Mouse (Mus musculus) embryonic facial prominence, embryonic 13.5 days (tissue): Measurements from ENCODE around the gene Gimap3. TPM values are rescaled to one million over a fixed set of nuclear protein-coding genes. Genes with fewer than 3 reads are reported as not detected.
A peak's percentile ranks its signal among the peaks of the same experiment; 100 is the strongest.

Experiments
- ATAC-seq: fragments of 200-750 bp; cut with Nextera tagmentation; 2 replicates; pipeline ENCODE4 v1.8.0; 2017; ENCODE audit warnings: low read depth; ENCODE audit not compliant: insufficient number of reproducible peaks, insufficient read depth, low FRiP score, low TSS enrichment
- H3K27ac ChIP-seq: fragments of 300-500 bp; sonication (generic); 2 replicates; pipeline ENCODE4 v1.5.1; 2015; ENCODE audit warnings: moderate library complexity, mild to moderate bottlenecking, inconsistent platforms
- H3K27me3 ChIP-seq: fragments of 300-500 bp; sonication (generic); 2 replicates; pipeline ENCODE4 v1.6.1; 2015; ENCODE audit warnings: mild to moderate bottlenecking, inconsistent platforms
- H3K36me3 ChIP-seq: fragments of 300-500 bp; sonication (generic); 2 replicates; pipeline ENCODE4 v1.6.1; 2015; ENCODE audit warnings: mild to moderate bottlenecking, inconsistent platforms
- H3K4me1 ChIP-seq: fragments of 300-500 bp; sonication (generic); 2 replicates; pipeline ENCODE4 v1.6.1; 2015; ENCODE audit warnings: inconsistent platforms
- H3K4me2 ChIP-seq: fragments of 300-500 bp; sonication (generic); 2 replicates; pipeline ENCODE4 v1.6.1; 2015; ENCODE audit warnings: moderate library complexity, mild to moderate bottlenecking, inconsistent platforms
- H3K4me3 ChIP-seq: fragments of 300-500 bp; sonication (generic); 2 replicates; pipeline ENCODE4 v1.5.1; 2015; ENCODE audit warnings: mild to moderate bottlenecking, inconsistent platforms
- H3K9ac ChIP-seq: fragments of 300-500 bp; sonication (generic); 2 replicates; pipeline ENCODE4 v1.6.1; 2015; ENCODE audit warnings: mild to moderate bottlenecking, inconsistent platforms
- H3K9me3 ChIP-seq: fragments of 300-500 bp; sonication (generic); 2 replicates; pipeline ENCODE4 v1.6.1; 2016; ENCODE audit warnings: inconsistent platforms
- WGBS: fragments of 180-500 bp; shearing (Covaris S2); methylation state at CpG from one replicate; pipeline ENCODE4 v1.1.7; 2015; ENCODE audit warnings: mixed read lengths; 5-methylcytosine and 5-hydroxymethylcytosine counted together
- polyA plus RNA-seq: library from polyadenylated mRNA; unstranded; fragments of >200 nt; fragmentation: Nextera tagmentation; extraction: Ambion mirVana; gene quantifications from 2 replicates; pipeline ENCODE4 v1.2.1, GENCODE M21; 2015

Gene Gimap3
- polyA plus RNA-seq, 1 experiment from 2014 or later = not detected

DNA sequence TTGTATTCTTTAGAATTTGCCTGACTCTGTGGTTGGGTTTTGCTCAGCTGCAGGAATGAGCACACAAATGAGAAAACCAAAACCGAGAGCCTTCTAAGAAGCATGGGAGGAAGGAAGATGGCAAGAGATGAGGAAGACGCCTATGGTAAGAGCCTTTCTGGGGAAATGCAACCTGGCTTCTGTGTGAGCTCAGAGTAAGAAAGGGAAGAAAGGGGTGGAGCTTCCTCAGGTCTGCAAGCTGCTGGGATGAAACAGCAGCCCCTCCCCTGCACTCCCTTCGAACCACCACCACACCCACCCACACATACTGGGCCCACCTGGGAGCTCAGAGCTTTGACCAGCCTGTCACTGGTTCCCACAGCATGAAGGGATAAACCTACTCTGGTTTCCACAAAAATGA, 29.4 kb downstream of the Gimap3 start:
- no peak for ATAC-seq
- no peak overlapping the region for H3K27ac ChIP-seq

DNA sequence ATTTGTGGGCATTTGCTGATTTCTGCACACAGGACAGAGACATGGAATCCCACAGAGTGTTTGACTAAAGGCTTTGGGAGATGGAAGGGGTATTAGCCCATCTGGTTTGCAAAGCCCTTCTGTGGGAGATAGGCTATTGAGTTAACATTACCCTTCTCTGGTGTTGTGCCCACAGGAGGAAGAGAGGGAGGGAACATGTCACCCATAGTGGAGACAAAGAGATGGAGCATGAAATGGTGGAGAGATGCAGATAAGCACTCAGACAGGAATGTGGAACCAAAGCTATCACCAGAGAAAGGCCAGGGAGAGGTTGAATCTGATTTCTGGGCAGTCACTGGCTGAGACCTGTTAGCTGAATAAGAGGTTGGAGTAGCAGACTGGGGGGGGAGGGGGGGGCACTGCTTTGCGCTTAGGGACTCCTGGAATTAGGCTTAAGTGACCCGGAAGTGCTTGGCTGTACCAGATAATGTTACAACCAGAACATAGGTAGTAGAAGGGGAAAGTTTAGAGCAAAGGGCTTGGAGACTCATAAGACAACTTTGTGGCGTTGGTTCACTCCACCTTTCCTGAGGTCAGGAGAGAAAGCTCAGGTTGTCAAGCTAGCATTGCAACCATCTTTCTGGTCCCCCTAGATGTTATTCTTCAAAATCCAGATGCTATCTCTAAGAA, 30.0 kb downstream of the Gimap3 start:
- Histone ChIP-seq H3K27me3 (peaks cover 58% of the 10 kb centered on the region), H3K4me1 (peaks cover 8% of the 10 kb centered on the region), H3K4me3 (no peak overlapping the region), H3K9ac (no peak overlapping the region), H3K36me3 (no peaks in the 10 kb centered on the region), H3K27ac (no peak overlapping the region), H3K9me3 (no peaks in the 10 kb centered on the region), H3K4me2 (no peak overlapping the region)
- WGBS = 75% methylated on average over 3 of the region's 3 CpGs
- ATAC-seq = no peak

More for the DNA sequence above, 29.4 kb downstream of the Gimap3 start:
- Histone ChIP-seq H3K4me3 (no peak overlapping the region), H3K4me1 (peaks cover 8% of the 10 kb centered on the region), H3K4me2 (no peak overlapping the region), H3K27me3 (peaks cover 65% of the 10 kb centered on the region), H3K9ac (no peak overlapping the region), H3K36me3 (no peaks in the 10 kb centered on the region), H3K9me3 (no peaks in the 10 kb centered on the region)
- 40% methylated on average over 3 of the region's 3 CpGs for WGBS

DNA sequence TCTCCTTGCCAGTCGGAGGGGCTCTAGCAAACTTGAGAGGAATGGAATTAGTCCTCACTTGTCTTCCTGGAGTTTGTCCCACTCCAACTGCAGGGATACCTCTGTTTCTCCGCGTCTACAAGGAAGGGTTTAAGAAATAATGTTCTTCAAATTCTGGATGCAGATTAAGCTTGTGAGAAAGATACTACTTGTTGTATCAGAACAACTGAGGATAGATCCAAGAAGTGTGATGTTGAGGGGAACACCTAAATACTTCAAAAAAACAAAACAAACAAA, 30.9 kb downstream of the Gimap3 start:
- ATAC-seq = no peak
- no peak overlapping the region for H3K4me2 ChIP-seq
- no peak overlapping the region for H3K9ac ChIP-seq
- H3K27me3 ChIP-seq = peaks cover 51% of the 10 kb centered on the region
- H3K36me3 ChIP-seq = no peaks in the 10 kb centered on the region
- WGBS = 87% methylated on average over 3 of the region's 3 CpGs
- H3K4me1 ChIP-seq = peaks cover 8% of the 10 kb centered on the region
- no peaks in the 10 kb centered on the region for H3K9me3 ChIP-seq
- no peak overlapping the region for H3K27ac ChIP-seq
- no peak overlapping the region for H3K4me3 ChIP-seq

DNA sequence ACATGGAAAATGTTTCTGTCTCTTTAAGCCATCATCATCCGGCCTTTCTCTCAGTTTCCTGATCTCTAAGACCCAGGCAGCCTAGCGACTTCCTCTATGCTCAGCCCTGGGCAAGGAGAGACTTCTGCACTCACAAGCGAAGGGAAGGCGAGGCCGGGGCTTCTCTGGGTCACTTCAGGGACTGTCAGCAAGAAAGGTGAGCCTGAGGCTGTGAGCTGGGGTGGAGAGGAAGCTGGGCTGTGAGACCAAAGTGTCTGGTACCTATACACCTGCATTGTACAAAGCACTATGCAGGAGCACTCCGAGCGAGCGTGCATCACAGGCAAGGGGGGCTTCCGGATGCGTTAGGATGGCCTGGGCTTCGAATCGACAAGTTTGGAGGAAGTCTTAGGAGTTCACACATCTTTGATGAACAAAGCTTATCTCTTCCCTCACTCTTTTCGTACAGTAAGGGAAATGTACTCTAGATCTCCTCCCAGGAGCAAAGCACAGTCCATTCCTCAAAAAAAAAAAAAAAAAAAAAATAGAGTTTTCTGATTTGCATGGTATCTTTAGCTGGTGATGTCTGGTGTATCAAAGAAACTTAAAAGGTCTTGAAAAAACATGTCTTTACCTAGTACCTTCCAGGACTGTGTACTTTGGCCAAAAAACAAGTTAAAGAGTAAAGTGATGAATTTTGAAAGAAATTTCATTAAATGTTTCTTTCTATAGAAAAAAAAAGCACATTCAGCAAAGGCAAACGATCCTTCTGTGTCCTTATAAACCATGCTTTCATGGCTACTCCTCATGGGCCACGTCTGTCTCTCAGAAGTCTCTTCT, 31.5 kb downstream of the Gimap3 start, which contains the start of gene Gimap1:
TSS of gene Gimap1 (plus strand) at position 94 of the 819 bp plus-strand sequence.
- no peak for ATAC-seq
- 75% methylated on average over 15 of the region's 15 CpGs for WGBS
- H3K4me3 ChIP-seq = no peak within 1 kb of the TSS
- H3K36me3 ChIP-seq = no peaks in the 10 kb centered on the region
- no peak within 1 kb of the TSS for H3K27ac ChIP-seq
- H3K4me2 ChIP-seq = no peak within 1 kb of the TSS
- H3K4me1 ChIP-seq = peaks cover 8% of the 10 kb centered on the region
- no peaks in the 10 kb centered on the region for H3K9me3 ChIP-seq
- no peak within 1 kb of the TSS for H3K9ac ChIP-seq
- peaks cover 46% of the 10 kb centered on the region for H3K27me3 ChIP-seq

DNA sequence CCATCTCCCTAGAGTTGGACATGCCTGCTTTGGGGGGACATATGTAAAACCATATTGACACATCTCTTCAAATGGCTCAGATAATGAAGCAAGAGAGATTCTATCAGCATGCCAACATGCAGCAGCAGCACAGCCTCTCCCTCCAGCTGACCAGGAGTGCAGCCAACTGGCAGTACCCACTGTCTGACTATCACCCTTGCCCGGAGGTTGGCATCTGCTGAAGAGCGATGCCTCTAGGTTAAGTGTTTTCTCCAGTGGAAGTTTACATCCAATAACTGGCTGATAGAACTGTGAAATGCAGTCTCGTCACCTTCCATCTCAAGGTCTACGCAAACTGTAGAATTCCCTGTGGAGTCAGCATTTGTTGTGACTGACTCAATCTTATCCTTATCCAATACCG, 33.0 kb downstream of the Gimap3 start:
- H3K9me3 ChIP-seq = no peaks in the 10 kb centered on the region
- H3K9ac ChIP-seq = no peak overlapping the region
- no peak overlapping the region for H3K27ac ChIP-seq
- no peak for ATAC-seq
- H3K4me2 ChIP-seq = no peak overlapping the region
- no peak overlapping the region for H3K4me3 ChIP-seq
- H3K27me3 ChIP-seq = peaks cover 32% of the 10 kb centered on the region
- no peaks in the 10 kb centered on the region for H3K36me3 ChIP-seq
- WGBS = 95% methylated on average over 5 of the region's 5 CpGs
- peaks cover 5% of the 10 kb centered on the region for H3K4me1 ChIP-seq

DNA sequence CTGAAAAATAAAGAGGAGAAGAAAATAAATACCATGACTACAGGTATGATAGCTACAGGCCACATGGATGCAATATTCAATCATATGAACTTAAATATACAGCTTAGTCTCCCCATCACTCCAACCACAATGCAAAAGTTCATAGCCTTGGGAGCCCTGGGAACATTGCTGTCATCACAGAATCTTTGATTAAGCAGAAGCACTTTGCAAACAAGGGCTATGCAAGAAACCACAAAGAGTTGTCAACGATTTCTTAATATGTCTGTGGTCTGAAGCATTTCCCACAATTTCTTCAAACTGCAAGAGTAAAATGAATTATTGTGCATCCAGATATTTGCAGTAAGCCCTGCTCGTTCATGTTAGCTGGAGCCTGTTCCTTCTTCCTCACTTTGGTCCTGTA, 33.6 kb downstream of the Gimap3 start:
- H3K27me3 ChIP-seq = peaks cover 25% of the 10 kb centered on the region
- H3K27ac ChIP-seq = no peak overlapping the region
- H3K9me3 ChIP-seq = no peaks in the 10 kb centered on the region
- H3K9ac ChIP-seq = no peak overlapping the region
- 70% methylated on average over 2 of the region's 2 CpGs for WGBS
- H3K4me1 ChIP-seq = no peaks in the 10 kb centered on the region
- no peak for ATAC-seq
- no peaks in the 10 kb centered on the region for H3K36me3 ChIP-seq
- H3K4me2 ChIP-seq = no peak overlapping the region
- H3K4me3 ChIP-seq = no peak overlapping the region

DNA sequence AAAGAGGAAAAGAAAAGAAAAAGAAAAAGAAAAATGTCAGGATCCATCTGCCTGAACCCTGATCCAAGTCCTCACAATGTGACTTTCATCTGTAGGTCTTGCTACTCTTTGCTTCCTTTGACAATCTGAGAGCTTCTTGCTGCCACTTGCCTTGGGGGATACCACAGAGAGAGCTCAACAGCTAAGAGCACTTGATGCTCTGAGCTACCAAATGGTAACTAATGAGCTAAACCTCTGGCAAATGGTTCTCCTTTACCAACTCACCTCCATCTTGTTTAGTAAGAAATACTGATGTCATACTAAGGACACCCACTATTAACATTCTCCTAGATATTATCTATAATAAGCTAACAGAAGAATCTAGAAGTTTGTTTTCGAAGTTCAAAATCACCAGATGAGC, 37.0 kb downstream of the Gimap3 start:
- Histone ChIP-seq H3K27ac (no peak overlapping the region), H3K4me2 (no peak overlapping the region), H3K27me3 (no peaks in the 10 kb centered on the region), H3K4me3 (no peak overlapping the region), H3K9me3 (no peaks in the 10 kb centered on the region), H3K36me3 (no peaks in the 10 kb centered on the region), H3K4me1 (no peaks in the 10 kb centered on the region), H3K9ac (no peak overlapping the region)
- ATAC-seq = no peak
- 76% methylated on average over 1 of the region's 1 CpGs for WGBS

DNA sequence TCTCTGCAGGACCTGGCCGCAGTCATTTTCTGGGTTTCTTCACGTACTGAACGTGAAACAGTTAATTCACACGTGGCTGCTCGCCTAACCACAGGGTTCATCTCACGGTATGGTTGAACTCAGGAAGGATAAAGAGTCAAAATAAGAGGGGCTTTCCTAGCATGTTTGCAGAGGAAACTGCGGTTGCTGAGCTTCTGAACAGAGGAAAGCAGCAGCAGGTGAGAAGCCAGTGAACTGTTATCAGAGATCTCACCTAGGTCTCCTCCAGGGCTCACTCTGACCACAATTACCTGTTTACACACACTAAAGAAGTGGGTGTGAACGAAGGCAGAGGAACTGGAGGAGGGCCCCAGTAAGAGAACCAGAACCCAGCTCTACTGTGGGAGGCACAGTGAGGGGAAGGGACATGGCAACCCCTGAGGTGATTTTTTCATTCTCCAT, 37.8 kb downstream of the Gimap3 start:
- Histone ChIP-seq H3K4me1 (no peaks in the 10 kb centered on the region), H3K4me3 (no peak overlapping the region), H3K9me3 (no peaks in the 10 kb centered on the region), H3K27me3 (no peaks in the 10 kb centered on the region), H3K9ac (no peak overlapping the region), H3K36me3 (no peaks in the 10 kb centered on the region), H3K4me2 (no peak overlapping the region), H3K27ac (no peak overlapping the region)
- no peak for ATAC-seq
- 51% methylated on average over 8 of the region's 8 CpGs for WGBS

DNA sequence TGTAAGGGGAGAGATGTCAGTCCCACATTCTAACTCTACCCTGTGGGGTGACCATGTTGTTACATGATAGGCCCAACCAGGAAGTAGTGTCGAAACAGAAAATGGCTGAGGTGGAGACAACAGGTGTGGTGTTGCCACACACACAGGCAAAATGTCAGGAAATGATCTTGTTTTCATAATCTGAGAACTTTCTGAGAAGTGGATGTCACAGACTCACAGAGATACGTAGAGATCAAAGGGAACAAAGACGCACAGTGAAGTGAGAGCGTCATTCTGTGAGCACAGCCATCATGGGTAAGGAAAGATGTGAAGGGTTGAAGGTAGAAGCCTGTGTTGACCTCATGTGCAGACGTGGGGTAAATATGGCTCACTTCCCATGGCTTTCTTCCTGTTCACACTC, 42.9 kb downstream of the Gimap3 start:
- Histone ChIP-seq H3K27ac (no peak overlapping the region), H3K27me3 (no peaks in the 10 kb centered on the region), H3K4me2 (no peak overlapping the region), H3K4me1 (no peaks in the 10 kb centered on the region), H3K9ac (no peak overlapping the region), H3K9me3 (no peaks in the 10 kb centered on the region), H3K4me3 (no peak overlapping the region), H3K36me3 (no peaks in the 10 kb centered on the region)
- 85% methylated on average over 5 of the region's 5 CpGs for WGBS
- no peak for ATAC-seq

DNA sequence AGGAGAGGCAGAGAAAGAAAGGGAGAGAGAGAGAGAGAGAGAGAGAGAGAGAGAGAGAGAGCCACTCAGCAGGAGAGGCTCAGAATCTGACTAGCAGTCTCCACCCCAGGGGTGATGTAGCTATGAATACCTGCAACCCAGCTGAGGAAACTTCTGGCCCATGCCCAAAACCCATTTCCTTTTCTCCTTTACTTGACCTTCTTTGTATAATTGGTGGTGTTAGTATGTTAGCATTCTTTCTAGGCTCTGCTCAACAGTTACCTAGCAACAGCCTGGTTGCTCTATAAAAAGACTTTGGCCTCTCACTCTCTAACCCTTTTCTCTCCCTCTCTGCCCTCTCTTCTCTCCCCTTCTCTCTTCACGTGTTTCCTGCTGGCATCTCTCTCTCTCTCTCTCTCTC, 45.2 kb downstream of the Gimap3 start:
- Histone ChIP-seq H3K4me1 (no peaks in the 10 kb centered on the region), H3K27ac (no peak overlapping the region), H3K4me2 (no peak overlapping the region), H3K36me3 (no peaks in the 10 kb centered on the region), H3K9me3 (no peaks in the 10 kb centered on the region), H3K9ac (no peak overlapping the region), H3K4me3 (no peak overlapping the region), H3K27me3 (no peaks in the 10 kb centered on the region)
- ATAC-seq = 0 out of 2 replicates have a peak, but pooled peaks have one; percentile 52
- WGBS = 7% methylated on average over 1 of the region's 1 CpGs

DNA sequence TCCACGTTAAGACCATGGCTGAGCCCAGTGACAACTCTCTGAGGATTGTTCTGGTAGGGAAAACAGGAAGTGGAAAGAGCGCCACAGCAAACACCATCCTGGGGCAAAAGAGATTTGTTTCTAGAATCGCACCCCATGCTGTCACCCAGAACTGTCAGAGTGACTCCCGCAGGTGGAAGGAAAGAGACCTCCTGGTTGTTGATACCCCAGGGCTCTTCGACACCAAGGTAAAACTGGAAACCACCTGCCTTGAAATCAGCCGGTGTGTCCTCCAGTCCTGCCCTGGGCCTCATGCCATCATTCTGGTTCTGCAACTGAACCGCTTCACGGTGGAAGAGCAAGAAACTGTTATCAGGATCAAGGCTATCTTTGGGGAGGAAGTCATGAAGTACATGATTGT, 47.2 kb downstream of the Gimap3 start:
- no peaks in the 10 kb centered on the region for H3K36me3 ChIP-seq
- no peak for ATAC-seq
- H3K4me3 ChIP-seq = no peak overlapping the region
- no peaks in the 10 kb centered on the region for H3K4me1 ChIP-seq
- no peak overlapping the region for H3K4me2 ChIP-seq
- no peaks in the 10 kb centered on the region for H3K9me3 ChIP-seq
- H3K27ac ChIP-seq = no peak overlapping the region
- 83% methylated on average over 8 of the region's 8 CpGs for WGBS
- H3K9ac ChIP-seq = no peak overlapping the region
- no peaks in the 10 kb centered on the region for H3K27me3 ChIP-seq

DNA sequence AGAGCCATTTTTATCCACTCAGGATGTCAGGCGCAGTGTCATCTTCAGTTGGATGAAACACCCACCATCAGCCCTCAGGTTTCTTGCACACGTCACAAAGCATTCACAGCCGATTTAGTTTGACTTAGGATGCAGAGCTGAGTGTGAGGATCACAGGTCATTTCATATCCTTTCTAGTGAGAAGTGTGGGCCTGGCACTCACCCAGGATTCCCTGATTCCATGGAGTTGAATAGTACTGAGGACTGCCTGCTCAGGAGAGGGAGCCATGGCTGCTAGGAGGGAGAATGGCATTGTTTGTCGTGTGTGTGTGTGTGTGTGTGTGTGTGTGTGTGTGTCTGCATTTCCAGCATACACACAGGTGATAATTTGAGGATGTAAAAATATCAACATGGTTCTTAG, 50.3 kb downstream of the Gimap3 start:
- no peak for ATAC-seq
- H3K9ac ChIP-seq = no peak overlapping the region
- H3K27me3 ChIP-seq = no peaks in the 10 kb centered on the region
- WGBS = 76% methylated on average over 4 of the region's 4 CpGs
- no peaks in the 10 kb centered on the region for H3K4me1 ChIP-seq
- H3K9me3 ChIP-seq = no peaks in the 10 kb centered on the region
- H3K4me3 ChIP-seq = no peak overlapping the region
- H3K4me2 ChIP-seq = no peak overlapping the region
- no peaks in the 10 kb centered on the region for H3K36me3 ChIP-seq
- no peak overlapping the region for H3K27ac ChIP-seq
